Mouse (Mus musculus) frontal cortex, adult (tissue): ENCODE measurements around the gene Gm21983.

Experiments
- ATAC-seq: cut with Nextera tagmentation; 2 replicates; pipeline ENCODE4 v1.9.2; 2017; ENCODE audit warnings: mild to moderate bottlenecking, moderate library complexity, mixed read lengths; ENCODE audit not compliant: low TSS enrichment

The Gm21983 gene

DNA sequence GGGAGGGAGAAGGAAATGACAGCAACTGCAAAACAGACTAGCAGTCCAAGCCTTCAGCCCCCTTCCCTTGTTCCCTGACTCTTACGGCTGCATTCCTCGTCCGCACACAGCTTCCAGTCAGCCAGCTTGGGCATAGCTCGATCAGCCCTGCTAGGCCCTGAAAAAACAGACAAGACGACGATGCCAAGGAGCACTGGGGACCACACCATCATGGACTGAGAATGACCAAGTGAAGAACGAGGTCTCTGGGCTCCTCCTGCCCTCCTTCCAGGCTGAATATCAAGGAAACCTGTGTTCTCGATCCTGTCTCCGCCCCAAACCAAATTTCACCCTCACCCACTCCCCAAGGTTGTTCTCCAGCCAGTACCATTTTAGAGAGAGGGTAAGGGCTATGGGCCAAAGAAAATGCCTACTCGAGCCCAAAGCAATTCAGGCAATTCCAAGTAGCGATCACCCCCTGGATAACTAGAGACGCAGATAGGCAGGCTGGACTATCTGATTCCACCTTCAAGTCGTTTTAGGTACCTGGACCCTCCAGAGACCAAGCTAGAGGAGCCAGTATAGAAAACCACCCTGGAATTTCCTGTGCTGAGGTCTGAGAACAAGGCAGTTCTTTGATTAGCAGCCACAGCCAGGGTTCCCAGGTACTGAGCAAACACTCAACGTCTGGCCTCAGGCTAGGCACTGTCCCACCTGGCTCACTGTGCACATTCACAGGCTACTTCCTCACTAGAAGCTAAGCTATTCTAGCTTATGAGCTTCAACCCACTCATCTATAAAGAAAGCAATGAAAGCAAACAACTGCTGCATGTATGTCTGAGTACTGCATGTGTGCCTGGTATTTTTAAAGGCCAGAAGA, at the start of gene Gm21983, which contains the start of gene Mia:
Gene Gm21983, minus strand, starts transcription at position 250 of the 859 bp plus-strand sequence.
Gene Mia, minus strand, starts transcription at position 321 of the 859 bp plus-strand sequence.
- no peak for ATAC-seq

DNA sequence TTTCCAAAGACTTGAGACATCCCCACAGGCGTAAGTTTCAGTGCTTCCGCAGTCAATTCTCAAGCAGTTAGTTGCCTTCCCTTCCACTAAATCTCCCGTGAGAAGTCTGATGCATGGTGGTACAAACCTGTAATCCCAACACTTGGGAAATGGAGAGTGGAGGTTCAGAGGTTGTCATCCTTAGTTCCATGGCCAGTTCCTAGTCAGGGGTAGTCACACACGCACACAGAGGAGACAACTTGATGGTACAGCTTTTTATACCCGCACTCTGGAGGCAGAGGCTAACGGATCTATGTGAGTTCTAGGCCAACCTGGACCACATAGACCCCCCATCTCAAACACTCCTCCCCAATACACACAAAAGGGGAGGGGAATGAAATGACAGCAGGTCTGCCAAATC, 48.0 kb upstream of the Gm21983 start:
- ATAC-seq = no peak

DNA sequence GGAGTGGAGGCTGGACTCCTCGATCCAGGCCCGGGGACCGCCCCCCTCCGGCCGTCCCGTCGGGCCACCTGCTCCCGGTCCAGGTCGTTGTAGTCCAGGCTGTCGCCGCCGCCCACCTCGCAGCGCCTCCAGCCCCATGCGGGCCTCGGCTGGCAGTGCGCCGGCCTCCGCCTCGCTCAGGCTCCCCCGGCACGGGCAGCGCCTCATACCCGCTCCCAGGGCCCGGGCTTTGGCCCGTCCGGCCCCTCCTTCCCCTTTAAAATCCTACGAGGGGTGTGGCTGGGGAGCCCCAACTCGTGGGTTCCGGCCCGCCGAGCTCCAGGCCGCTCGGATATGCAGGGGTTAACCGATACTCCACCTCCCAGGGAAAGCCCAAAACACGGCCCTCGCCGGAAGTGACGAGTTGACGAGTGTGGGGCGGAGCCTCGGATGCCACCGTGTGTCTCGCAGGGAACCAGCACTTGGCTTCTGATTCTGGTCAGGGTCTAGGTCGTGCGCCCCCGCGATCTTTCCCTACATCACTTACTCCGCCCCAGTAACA, 47.5 kb upstream of the Gm21983 start, which contains the start of gene Itpkc:
Gene Itpkc, minus strand, starts transcription at position 381 of the 541 bp plus-strand sequence.
- peak; percentile 71 for ATAC-seq

DNA sequence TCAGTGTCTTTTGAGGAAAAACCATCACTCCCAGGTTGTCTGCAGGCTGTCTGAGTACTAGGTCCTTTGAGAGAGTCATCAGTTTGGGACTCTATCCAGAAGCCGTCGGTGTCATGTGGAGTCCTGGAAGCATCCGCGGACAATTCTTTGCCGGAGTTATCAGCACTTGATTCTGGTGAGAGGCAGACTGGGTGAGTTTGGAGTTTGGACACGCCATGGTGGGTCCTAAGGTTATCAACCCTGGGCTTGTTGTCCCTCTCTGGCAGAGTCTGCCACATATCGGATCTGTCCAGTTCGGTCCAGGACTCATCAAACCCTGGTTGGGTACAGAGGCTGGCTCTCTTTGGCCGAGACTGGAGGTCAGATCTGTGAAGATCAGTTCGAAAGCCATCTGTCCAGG, 46.8 kb upstream of the Gm21983 start:
- no peak for ATAC-seq

DNA sequence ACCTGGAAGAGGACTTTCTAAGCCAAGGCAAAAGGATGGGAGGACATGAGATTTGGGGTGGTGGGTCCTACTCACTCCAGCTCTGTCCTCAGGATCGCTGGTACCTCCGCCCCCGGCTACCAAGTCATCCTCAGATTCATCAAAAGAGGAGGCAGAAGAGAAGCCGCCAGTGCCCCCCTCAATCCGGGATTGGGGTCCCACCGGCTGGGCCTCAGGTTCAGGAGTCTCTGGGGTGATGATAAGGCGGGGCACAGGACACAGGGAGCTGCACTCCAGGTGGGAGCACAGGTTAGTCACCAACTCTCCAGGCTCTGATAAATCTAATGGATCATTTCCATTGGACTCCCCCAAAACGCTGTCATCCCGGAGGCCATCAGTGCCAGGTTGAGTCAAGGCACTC, 46.4 kb upstream of the Gm21983 start:
- no peak for ATAC-seq

DNA sequence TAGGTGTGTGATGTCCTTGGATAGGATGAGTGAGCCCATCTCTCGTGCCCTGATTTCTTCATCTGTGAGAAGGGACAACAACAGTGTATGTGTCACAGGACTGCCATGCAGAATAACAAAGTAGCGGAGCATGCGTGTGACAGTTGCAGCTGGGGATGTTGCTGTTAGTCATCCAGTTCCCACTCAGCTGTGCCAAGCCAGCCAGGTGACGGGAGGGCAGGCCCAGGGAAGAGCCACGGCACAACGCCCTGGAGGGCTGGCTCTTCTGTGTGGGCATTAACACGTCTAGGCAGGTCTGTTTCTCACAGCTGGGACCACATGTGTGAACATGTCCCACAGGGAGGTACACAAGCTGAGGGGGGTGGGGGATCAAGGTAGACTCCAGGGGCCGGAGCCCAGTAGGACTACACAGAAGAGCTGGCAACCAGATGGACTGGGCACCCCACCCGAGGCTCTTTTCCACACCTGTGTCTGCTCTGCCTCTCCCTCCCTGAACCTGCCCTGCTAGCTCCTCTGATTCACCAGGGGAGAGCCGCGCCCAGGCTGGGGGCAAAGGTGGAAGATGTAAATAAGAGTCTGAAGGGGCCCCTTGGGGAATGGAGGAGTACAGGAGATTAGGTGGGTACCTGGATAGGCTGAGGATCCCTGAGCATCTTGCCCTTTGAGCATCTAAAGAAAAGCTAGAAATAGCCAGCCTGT, 44.1 kb upstream of the Gm21983 start:
- ATAC-seq = peak; percentile 22; the same call in 1 of the 2 replicates

DNA sequence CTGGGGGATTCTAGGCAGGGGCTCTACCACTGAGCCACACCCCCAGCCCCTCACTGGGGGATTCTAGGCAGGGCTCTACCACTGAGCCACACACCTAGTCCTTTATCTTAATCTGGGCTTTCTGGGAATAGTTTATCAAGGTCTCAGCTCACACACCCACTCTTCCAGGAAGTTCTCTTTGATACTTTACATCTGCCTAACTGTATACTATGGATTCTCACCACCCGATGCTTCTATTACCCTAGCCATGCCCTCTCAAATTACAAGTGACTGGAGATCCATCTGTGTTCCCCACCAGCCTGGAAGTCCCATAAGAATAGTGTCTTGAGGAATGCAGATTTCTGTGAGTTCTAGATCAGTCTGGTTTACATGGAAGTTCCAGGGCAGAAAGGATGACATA, 41.7 kb upstream of the Gm21983 start:
- no peak for ATAC-seq

DNA sequence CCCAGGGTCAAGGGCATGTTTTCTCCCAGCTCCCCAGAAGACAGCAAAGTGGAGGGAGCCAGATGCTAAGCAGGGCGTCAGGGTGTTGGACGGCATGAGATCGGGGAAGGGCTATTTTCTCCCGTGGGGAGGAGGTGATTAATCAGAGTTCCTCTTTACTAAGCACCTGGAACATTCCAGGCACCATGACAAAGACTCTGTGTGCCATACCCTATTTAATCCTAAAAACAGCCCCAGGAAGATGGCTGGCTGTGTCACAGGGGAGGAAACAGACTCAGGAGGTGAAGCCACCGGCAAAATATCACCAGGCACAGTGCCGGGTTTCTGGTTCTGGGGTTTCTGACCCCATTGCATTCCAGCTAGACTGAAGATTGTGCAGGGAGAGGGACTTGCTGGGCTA, 41.1 kb upstream of the Gm21983 start:
- ATAC-seq = no peak

DNA sequence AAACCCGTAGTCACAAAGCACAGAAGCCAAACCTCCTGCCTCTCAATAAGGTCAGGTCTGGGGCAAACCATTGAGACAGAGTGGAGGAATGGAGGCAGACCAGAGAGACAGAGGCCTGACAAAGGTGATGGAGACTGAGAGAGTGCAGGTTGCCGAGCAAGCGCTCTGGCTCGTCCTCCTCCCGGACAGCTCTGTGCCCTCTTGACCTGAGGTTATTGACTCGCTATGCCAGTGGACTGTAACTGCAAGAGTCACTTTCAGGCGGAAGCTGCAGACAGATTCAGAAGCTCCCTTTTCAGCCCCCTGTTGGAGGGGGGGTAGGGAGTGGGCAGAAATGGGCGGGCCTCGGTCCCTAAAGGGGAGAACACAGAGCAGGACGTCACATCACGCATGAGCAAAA, 39.1 kb upstream of the Gm21983 start:
- ATAC-seq = no peak

DNA sequence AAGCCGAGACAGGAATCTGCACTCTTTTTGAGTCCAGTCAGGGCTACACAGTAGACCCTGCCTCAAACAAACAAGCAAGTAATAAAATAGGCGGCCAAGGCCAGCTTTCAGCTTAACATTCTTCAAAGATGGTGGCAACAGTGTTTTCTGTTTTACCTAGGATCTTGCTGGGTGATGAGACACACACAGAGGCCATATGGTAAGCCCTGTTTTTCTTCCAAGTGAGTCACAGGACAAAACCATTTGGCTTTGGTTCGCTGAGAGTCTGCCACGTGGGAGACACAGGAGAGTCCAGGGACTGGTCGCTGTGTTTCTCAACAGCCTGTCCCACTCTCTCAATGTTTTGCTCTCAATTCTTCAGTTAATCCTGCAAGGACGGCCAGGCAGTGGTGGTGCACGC, 37.7 kb upstream of the Gm21983 start:
- ATAC-seq = no peak

DNA sequence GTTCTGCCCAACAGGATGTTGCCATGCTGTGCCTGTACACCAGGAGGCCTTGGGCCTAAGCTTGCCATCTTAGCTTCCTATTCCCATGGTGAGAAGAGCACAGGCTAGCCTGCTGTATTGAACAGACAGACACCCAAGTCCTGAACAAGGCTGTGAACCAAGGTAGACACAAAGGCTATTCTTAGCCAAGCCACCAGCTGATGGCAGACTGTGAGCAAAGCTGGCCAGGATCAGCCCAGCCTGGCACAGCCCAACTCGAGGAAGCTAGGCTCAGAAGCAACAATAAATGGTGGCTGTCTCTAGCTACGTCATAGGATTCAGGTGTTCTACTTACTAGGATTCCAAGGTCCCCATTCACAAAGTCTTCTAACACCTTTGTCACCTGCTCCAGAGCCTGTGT, 31.7 kb upstream of the Gm21983 start:
- no peak for ATAC-seq

DNA sequence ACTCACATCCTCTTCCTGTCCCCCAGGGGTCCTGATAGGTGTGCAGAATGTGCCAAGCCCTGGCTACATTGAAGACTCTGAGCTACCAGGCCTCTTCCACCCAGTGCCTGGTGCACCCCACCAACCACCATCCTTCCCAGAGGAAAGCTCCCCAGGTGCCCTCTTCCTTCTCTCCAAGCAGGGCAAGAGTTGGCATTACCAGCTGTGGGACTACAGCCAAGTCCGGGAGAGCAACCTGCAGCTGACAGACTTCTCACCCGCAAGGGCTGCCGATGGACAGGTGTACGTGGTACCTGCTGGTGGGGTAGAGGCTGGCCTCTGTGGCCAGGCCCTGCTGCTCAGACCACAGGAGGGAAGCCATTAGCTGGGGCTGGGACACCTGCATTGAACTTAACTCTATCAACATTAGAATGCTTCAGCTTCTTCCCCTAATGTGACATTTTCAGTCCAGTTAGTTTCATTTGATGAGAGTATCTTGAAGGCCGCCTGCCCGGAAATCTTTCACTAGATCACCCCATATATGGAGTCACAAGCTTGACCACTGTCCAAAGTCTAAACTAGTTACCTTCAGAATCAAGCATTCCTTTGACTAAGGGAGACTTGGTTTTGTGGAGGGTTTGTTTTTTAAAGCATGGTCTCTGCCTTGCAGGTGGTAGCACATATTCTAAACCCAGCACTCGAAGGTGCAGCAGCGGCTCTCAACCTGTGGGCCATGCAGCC, 23.0 kb upstream of the Gm21983 start:
- ATAC-seq = no peak

DNA sequence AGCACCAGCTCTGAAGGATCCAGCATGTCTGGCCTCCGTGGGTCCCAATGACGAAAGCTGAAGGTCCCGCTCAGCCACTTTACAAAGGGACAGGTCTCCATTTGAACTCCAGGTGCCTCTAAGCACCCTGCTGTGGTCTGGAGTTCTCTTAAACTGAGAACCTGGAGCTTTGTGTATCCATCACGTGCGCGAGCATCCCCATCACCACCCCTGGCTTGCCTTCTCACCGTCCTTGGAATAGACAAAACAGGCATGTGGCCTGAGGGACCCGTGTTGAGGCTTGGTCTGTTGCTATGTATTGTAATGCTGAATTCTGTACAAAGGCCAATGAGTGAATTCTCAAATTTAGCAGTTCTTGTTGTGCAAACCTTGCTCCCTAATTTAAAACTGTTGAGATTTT, 17.9 kb upstream of the Gm21983 start:
- no peak for ATAC-seq

DNA sequence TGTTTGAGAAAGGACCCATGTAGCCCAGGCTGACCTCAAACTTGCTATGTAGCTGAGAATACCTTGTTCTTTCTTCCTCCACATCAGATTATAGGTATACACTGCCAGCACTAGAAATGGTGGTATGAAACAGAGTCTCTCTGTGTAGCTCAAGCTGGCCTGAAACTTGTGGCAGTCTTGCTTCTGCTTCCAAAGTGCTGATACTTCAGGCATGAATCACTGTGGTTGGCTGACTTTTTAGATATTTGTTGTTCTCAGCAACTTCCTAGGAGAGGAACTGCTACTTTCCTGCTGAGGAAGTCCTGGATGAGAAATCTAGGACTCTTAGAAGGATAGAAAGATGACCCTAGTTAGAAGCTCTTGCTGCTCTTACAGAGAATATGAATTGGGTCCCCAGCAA, 17.5 kb upstream of the Gm21983 start:
- ATAC-seq = no peak

DNA sequence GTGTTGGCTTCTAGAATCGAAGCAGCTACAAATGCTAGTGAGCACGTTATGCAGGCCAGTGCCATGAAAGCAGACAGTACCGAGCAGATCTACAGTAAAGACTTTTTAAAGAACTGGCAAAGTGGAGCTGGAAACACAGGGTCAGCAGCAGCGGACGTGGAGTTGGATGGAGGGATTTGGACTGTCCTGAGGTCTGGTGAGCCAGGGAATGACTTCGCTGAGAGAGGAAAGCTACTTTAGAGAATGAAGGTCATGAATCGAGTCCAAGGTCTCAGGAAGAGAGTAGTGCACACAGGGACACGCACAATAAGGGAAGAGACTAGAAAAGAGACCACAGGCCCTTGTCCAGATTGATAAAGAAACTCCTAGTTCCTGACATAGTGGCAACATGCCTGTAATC, 16.7 kb upstream of the Gm21983 start:
- no peak for ATAC-seq

DNA sequence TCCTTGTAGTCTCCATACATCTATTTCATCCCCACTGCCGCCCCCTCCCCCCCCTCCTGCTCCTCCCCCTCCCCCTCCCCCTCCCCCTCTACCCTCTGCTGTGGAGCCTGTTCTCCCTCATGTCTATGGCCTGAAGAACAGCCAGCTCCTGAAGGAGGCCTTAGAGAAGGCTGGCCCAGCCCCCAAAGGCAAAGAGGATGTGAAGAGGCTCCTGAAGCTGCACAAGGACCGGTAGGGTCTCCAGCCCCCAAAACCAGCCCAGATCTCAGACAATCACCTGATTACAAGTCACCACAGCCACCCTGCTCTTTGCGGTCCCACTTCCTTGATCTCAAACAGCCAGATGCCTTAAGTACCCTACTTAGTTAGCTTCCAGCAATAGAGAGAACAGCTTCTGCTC, 16.2 kb upstream of the Gm21983 start:
- ATAC-seq = no peak

DNA sequence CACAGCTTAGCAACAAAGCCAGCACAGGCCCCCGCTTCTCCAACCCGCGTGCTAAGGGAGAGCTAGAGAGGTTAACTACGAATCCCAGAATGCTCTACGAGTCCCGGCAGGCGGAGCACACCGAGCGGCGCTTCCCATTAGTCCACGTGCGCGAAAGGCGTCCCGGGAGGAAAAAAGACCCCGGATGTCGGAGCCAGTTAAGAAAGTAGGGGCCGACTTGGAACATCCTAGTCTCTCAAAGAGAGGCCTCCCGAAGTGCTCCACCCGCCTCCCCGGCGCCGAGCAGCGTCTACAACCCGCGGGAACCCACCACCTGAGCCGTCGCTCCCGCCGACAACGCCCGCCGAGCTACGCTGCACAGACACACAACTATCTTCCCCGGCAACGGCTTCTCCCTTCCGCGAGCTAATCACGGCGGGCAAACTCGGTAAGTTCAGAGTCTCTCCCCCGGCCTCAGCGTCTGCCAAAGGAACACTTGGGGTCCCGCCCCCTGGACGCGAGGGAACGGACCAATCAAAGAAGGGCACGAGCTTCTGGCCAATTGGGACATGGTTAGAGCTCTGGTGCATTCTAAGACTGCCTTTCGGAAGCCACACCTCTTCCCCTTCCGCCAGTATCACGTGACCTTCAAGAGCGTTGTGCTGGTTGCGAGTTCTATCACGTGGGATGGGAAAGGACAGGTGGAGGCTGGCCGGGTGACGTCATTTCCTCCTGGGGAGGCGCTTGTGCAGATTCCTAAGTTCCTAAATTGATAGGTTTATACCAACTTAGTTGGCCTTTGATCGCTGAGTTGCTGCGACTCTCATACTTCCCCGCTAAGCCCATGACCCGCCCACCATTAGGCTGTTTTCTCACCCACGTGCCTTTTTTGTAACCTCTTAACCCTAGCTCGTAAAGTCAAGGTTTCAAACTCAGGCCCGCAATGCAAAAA, 15.1 kb upstream of the Gm21983 start, which contains the start of the genes BC024978 and Snrpa:
Gene BC024978, plus strand, starts transcription at position 101 of the 931 bp plus-strand sequence.
Gene Snrpa, minus strand, starts transcription at position 591 of the 931 bp plus-strand sequence.
- ATAC-seq = peak; percentile 96

DNA sequence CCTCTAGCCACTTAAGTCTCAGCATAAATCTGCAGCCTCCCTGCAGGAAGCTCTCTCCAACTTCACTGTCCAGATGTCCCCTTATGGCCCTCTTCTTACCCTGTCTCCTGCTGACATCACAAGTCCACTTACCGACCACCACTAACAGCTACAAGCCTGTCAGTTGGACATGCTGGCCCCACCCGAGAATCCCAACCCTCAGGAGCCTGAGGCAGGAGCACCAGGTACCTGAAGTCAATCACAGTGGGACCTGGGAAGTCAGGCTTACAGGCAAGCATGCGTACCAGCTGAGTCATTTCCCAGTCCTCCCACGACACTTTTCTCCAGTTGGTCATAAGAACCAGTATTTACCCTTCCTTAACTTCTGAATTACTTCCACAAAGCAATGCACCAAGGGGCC, 12.8 kb upstream of the Gm21983 start:
- ATAC-seq = no peak

DNA sequence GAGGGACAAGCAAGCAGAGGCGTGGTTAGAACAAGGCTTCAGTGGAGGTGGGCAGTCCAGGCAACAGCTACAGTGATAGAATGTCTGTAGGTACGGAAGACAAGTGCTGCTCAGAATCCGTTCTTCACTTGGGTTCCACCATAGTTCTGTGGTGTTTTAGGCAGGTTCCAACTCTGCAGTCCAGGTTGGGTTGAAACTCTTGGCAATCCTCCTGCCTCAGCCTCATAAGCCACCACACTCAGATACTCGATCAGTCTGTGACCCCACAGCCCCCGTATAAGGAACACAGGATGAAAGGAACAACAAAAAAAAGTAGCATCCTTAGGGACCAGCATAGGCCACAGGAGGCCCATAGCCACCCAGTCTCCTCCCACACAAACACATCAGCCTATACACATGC, 11.5 kb upstream of the Gm21983 start:
- ATAC-seq = no peak

DNA sequence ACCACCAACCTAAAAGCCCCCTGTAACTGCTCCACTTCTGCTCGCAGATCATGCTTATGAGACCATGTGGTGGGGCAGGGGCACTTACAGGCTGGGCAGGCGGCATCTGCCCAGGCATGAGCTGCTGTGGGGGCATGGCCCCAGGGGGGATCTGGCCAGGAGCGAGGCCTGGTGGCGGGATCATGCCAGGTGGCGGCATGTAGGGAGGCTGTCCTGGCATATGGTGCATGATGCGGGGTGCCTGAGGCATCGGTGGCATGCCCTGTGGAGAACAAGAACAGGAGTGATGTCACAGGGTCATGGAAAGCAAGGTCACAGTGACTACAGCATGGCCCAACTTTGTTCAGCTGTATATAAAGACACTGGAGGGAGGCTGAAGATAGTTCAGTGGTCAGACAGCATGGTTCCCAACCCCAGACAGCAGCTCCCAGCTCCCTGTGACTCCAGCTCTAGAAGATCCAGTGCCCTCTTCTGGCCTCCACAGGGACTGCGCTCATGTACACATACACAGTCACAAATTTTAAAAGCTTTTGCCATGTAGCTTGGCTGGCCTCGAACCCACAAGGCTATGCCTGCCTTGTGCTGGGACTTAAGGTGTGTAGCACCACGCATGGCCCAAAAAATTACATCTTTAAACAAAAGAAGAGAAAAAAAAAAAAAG, 8.5 kb upstream of the Gm21983 start:
- ATAC-seq = no peak
